Mouse (Mus musculus): ENCODE measurements at regions not wholly inside any gene's neighbourhood (a gene's known extent, or its start where the extent isn't known, plus 50 kb on each side); places are given as distances from the start of the nearest gene placed in this dataset.

DNA sequence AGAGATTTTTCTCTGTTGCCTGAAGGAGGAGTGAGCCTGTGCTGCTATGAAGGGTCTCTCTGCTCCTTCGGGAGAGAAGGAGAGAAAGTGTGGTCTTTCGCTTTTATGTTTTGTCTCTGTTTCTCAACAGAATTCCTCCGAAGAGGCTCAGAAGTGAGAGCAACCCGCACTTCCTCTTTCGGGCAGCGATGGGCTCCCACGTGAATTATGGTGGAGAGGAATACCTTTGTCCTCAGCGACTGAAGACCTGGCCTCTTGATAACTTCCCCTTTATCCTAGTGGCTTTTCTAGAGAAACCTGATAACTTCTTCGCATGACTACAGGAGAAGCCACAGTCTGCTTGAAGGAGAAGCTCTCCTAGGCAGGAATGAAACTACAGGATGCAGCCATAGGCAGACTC, 216.4 kb downstream of the Bcl2l11 start:
- TF ChIP-seq CTCF (IDR thresholded peaks at IDR 0.05; ENCODE audit: low read depth) (no peak), EP300 (IDR thresholded peaks at IDR 0.05; ENCODE audit: low read depth) (no peak)
